Mouse (Mus musculus): ENCODE results near the gene Zfp653. TPM values are rescaled to one million over a fixed set of nuclear protein-coding genes. Genes with fewer than 3 reads are reported as not detected.

Gene Zfp653
- 1 to 10 TPM; 4.0 to 4.3 TPM for total RNA-seq (2021)

GRCm38 (mm10) chr9:22070791-22071573 lies at the start of gene Zfp653, which contains the start of gene Gm49318:
Gene Zfp653, minus strand, starts transcription at chr9:22071376.
Gene Gm49318, minus strand, starts transcription at chr9:22071259.
- DNase-seq (ENCODE audit: low spot score): peak; percentile 93
- intact Hi-C loops (cut with DNase I): loop anchor here (10.0 kb wide), 1 partner anchor 154 kb away; the partner anchor contains the start of gene Zfp809

DNA sequence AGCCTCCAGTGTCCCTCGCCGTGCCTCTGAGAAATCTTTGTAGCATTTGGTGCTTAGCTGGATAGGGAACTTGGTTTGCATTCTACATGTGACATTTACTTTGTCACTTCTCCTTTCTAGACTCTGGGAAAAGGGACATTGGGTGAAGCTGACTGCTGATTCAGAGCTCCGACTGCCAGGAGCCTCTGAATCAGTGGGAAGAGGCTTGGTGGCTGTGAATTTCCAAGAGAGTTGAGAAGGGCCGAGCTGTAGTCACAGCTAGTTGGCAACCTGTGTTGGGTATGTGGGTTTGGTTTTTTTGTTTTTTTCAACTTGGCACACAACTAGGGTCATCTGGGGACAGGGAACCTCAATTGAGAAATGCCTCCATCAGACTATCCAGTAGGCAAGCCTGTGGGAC lies 48.4 kb upstream of the Zfp653 start:
- intact Hi-C loops (cut with DNase I): no loop called here
- DNase-seq (ENCODE audit: low spot score): no peak

DNA sequence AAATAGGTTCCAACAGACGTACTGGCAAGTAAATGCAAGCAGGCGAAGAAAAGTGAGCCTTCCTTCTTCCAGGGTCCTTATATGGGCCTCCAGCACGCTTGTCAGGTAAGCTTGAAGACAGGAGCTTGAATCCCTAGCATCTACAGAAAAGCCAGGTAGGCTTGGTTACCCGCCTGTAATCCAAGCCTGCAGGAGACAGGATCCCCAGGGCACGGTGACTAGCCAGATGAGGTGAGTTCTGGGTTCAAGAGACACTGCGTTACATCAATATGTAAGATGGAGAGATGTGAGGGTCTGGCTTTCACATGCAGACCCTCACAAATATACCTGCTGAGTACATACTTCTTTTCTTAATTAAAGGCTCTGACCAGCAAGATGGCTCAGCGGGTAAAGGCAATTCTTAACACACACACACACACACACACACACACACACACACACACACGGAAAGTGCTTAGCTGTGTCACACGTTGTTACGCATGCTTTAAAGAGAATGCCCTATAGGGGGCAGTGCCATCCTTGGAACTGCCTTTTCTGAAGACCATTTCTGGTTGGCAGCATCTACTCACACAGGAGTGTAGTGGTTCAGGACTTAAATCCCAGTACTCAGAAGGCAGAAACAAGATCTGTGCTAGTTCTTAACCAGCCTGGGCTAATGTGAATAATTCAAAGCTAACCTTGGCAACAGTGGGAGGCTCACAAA lies 46.7 kb upstream of the Zfp653 start:
- no peak for DNase-seq (ENCODE audit: low spot score)

DNA sequence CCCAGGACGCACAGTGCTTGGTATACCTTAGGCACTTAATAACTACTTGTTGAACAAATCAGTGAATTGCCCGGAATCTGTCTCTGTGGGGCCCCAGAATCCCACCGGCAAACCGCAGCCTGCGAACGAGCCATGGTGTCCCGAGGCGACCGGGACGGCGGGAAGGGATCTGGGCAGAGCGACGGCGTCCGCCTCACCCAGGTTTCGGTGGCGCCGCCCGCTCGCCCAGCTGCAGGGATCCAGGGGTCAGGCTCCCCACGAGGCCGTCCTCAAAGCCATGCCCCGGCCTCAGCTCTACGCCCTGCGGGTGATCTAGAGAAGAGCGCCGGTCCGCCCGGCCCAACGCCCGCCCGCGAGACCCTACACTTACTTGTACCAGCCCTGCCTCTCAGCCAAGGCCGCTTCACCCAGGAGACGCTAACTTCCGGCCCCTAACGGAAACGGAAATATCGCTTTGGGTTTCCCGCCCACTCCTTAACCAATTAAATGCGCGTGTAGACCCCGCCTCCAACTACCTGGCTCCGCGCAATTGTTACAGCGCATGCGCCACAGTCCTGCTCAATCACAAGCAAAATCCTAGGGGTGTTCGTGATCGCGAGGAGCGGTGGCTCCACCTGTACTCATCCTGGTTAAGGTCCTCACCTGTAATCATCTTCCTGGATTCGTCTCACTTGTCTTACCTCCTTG lies 45.7 kb upstream of the Zfp653 start, which contains the start of gene Elof1:
TSS of gene Elof1 (minus strand) at position 433 of the 687 bp plus-strand sequence.
- intact Hi-C loops (cut with DNase I): no loop called here
- DNase-seq (ENCODE audit: low spot score): peak; percentile 85

More for the DNA sequence above, 46.7 kb upstream of the Zfp653 start:
- intact Hi-C loops (cut with DNase I): no loop called here

- no peak for DNase-seq (ENCODE audit: low spot score)
- intact Hi-C loops (cut with DNase I): no loop called here
Measured at GRCm38 (mm10) chr9:22116086-22116485, 44.9 kb upstream of the Zfp653 start.

DNA sequence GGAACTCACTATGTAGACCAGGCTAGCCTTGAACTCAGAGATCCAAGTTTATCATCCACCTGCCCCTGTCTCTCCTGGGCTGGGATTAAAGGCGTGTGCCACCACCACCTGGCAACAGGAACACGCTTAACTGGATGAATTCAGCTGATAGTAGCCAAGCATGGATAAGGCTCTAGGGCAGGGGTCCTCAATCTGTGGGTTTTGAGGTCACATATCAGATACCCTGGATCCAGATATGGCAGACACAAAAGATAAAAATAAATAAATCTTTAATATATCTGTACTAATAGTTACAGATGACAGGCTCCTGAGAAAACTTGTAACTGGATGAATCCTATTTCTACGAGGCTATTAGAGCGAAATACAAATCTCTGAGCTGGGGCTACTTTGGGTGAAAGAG lies 44.5 kb upstream of the Zfp653 start:
- intact Hi-C loops (cut with DNase I): no loop called here

GRCm38 (mm10) chr9:22108194-22108593 lies 37.0 kb upstream of the Zfp653 start:
- intact Hi-C loops (cut with DNase I): no loop called here
- no peak for DNase-seq (ENCODE audit: low spot score)

More for the DNA sequence above, 44.5 kb upstream of the Zfp653 start:
- DNase-seq (ENCODE audit: low spot score): no peak

DNA sequence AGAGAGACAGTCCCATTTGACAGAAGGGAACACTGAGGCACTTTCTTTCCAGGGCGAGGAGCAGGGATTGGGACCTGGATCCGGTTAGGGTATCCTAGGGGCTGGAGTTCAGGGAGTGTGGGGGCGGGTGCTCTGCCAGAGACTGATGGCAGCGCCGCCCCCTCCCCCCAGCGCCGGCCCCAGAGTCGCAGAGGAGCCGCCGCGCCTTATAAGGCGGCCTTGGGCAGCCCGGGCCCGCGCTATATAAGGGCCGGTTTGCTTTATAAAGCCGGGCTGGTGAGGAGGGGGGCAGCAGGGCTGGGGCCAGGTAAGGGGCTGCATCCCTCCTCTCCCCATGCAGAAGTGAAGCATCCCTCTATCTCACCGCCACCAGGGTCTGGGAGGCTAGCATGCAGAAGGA lies 28.7 kb upstream of the Zfp653 start:
- intact Hi-C loops (cut with DNase I): no loop called here
- no peak for DNase-seq (ENCODE audit: low spot score)

DNA sequence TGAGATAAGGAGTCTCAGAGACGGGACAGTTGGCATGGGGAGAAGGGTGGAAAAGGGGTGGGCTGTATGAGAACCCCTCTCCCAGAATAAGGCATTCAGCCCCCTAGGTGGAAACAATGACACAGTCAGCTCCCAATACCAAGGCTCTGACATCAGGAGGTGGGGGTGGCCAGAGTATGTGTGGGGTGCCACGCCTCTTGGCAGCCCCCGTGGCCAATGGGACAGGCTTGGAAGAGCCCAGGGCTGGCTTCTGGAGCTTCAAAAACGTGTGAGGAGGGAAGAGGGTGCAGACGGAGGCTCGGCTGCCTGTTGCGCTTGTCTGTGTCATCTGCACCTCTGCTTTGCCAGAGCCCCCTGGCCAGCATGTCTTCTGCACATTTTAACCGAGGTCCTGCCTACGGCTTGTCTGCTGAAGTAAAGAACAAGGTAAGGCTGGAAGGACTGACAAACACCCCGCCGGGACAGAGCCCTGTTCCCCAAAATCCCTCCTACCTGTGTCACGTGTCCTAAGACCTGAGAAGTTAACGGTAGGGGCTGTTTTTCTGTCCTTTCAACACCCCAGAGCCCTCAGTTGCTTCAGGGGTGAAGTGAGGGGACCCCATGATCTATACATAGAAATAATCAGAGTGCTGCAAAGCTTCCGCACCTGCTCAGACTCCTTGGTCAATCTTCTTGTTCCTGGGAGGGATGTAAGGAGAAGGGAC lies 28.0 kb upstream of the Zfp653 start, which contains the start of gene Cnn1:
TSS of gene Cnn1 (plus strand) at position 224 of the 704 bp plus-strand sequence.
- intact Hi-C loops (cut with DNase I): no loop called here
- DNase-seq (ENCODE audit: low spot score): peak; percentile 22

GRCm38 (mm10) chr9:22095854-22096307 lies 24.7 kb upstream of the Zfp653 start:
- peak; percentile 75 for DNase-seq (ENCODE audit: low spot score)
- intact Hi-C loops (cut with DNase I): loop anchor here (1.0 kb wide), 1 partner anchor 47 kb away; no protein-coding TSS in a partner anchor

DNA sequence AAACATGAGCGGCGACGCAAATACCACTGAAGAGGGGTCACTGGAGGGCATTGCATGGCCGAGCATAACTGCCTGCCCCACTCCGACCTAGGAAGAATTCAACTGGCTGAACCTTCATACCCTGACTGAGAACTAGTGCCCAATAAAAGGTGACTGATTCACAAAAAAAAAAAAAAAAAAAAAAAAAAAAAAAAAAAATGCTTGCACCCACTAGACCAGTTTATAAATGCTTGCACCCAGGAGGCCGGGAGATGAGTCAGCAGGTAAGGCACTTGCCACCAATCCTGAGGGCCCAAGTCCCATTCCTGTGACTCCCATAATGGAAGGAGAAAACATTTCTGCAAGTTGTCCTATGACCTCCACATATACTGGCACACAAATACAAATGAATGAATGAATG lies 21.6 kb upstream of the Zfp653 start:
- DNase-seq (ENCODE audit: low spot score): no peak
- intact Hi-C loops (cut with DNase I): no loop called here

- intact Hi-C loops (cut with DNase I): no loop called here
- DNase-seq (ENCODE audit: low spot score): no peak
Measured at GRCm38 (mm10) chr9:22089986-22090385, 18.8 kb upstream of the Zfp653 start.

- no peak for DNase-seq (ENCODE audit: low spot score)
- intact Hi-C loops (cut with DNase I): no loop called here
Measured at GRCm38 (mm10) chr9:22089281-22089680, 18.1 kb upstream of the Zfp653 start.

GRCm38 (mm10) chr9:22087034-22087618 lies 15.9 kb upstream of the Zfp653 start:
- DNase-seq (ENCODE audit: low spot score): no peak
- intact Hi-C loops (cut with DNase I): no loop called here

DNA sequence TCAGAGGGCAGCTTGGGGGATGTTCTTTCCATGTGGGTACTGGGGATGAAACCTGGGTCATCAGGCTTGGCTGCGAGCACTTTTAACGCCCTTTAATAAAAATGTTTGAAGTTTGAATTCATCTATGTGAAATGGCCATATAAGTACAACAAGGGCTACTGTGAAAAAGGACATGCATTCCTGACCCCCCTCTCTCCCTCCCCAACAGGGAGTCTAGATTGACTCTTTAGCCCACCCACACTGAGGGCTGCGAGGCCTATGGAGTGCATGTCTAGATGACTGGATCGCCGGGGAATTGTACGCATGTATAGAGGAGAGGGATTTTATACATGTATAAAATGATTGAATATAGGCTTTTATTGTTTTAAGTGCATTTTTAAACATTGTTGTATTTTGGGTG lies 14.8 kb upstream of the Zfp653 start:
- intact Hi-C loops (cut with DNase I): no loop called here
- DNase-seq (ENCODE audit: low spot score): no peak

DNA sequence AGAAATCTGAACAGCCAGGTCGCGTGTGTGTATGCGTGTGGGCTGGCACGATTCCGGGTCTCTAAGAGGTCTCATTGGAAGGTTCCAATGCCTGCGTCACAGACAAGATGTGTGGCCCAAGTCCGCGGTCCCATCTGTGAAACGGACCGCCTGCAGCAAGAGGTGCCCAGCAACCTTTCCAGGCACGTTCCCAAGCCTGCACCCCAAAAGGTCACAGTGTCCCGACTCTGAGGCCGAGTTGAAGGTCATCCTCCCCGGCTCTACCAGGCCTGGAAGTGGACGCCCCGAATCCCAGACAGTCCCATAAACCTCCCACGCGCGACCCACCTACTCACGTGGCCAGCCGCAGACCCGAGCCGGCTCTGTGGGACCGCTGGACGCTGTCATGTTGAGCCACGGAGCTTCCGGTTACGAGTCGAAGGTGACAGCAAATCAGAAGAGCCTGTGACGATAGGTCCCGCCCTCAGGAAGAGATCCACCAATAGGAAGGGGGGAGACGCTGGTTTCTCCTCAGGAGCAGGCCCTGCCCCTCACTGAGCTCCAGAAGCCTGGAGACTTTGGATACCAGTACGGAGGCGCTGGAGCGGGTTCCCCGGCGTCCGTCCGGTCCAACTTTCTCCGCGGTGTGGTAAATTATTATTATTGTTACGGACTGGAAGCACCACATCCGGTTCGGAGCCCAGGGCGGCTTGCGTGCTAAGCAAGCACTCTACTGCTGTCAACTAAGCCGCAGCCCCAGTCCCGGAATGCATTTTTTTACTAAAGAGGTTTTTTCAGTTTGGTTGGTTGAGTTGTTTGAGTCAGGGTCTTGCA lies 14.1 kb upstream of the Zfp653 start, which contains the start of gene Ecsit:
TSS of gene Ecsit (minus strand) at position 417 of the 813 bp plus-strand sequence.
- peak; percentile 93 for DNase-seq (ENCODE audit: low spot score)
- intact Hi-C loops (cut with DNase I): no loop called here

GRCm38 (mm10) chr9:22084667-22085021 lies 13.5 kb upstream of the Zfp653 start:
- intact Hi-C loops (cut with DNase I): no loop called here
- no peak for DNase-seq (ENCODE audit: low spot score)

GRCm38 (mm10) chr9:22076223-22076622 lies 5.0 kb upstream of the Zfp653 start:
- intact Hi-C loops (cut with DNase I): loop anchor here (10.0 kb wide), 1 partner anchor 149 kb away; the partner anchor contains the start of gene Zfp809
- DNase-seq (ENCODE audit: low spot score): no peak

All from heart, postnatal 25 days (tissue).